Mouse (Mus musculus): ENCODE data around the gene 4930452B06Rik. TPM values are rescaled to one million over a fixed set of nuclear protein-coding genes. Genes with fewer than 3 reads are reported as not detected.

The 4930452B06Rik gene
- polyA plus RNA-seq, 1 experiment from 2014 or later = 8.4 TPM

- Histone ChIP-seq H3K4me1 (replicated peaks; ENCODE audit: insufficient read depth, low read length) (no peaks in the 10 kb centered on the region), H3K4me3 (replicated peaks; ENCODE audit: low read depth, low read length) (no peak overlapping the region), H3K9me3 (replicated peaks; ENCODE audit: low read length) (no peaks in the 10 kb centered on the region), H3K9ac (ENCODE audit: low read depth, low read length) (no peak overlapping the region), H3K36me3 (ENCODE audit: insufficient read depth, low read length) (no peaks in the 10 kb centered on the region), H3K27ac (no peak overlapping the region), H3K27me3 (ENCODE audit: insufficient read depth, low read length) (no peaks in the 10 kb centered on the region), H3K4me2 (ENCODE audit: low read length) (no peak overlapping the region)
- TF ChIP-seq CTCF (IDR thresholded peaks at IDR 0.05; ENCODE audit: low read depth) = no peak
- ATAC-seq (replicated peaks; ENCODE audit: low FRiP score, low read depth) (no peak), DNase-seq (ENCODE audit: low spot score) (no peak)
Observed at GRCm38 (mm10) chr14:8508669-8509068, 157.4 kb downstream of the 4930452B06Rik start.

- ATAC-seq (replicated peaks; ENCODE audit: low FRiP score, low read depth) (no peak), DNase-seq (ENCODE audit: low spot score) (no peak)
- WGBS = 93% methylated on average over 2 of the region's 2 CpGs
- Histone ChIP-seq H3K4me2 (ENCODE audit: low read length) (no peak overlapping the region), H3K27ac (no peak overlapping the region), H3K4me3 (replicated peaks; ENCODE audit: low read depth, low read length) (no peak overlapping the region), H3K9ac (ENCODE audit: low read depth, low read length) (no peak overlapping the region), H3K4me1 (replicated peaks; ENCODE audit: insufficient read depth, low read length) (no peaks in the 10 kb centered on the region), H3K36me3 (ENCODE audit: insufficient read depth, low read length) (no peaks in the 10 kb centered on the region), H3K27me3 (ENCODE audit: insufficient read depth, low read length) (no peaks in the 10 kb centered on the region), H3K9me3 (replicated peaks; ENCODE audit: low read length) (no peaks in the 10 kb centered on the region)
- no peak for TF ChIP-seq CTCF (IDR thresholded peaks at IDR 0.05; ENCODE audit: low read depth)
Observed at GRCm38 (mm10) chr14:8504206-8504605, 161.8 kb downstream of the 4930452B06Rik start.

GRCm38 (mm10) chr14:8503345-8503744, 162.7 kb downstream of the 4930452B06Rik start:
- no peak for TF ChIP-seq CTCF (IDR thresholded peaks at IDR 0.05; ENCODE audit: low read depth)
- DNase-seq (ENCODE audit: low spot score) = no peak
- 95% methylated on average over 3 of the region's 3 CpGs for WGBS
- no peak overlapping the region for H3K4me3 ChIP-seq (replicated peaks; ENCODE audit: low read depth, low read length)
- ATAC-seq (replicated peaks; ENCODE audit: low FRiP score, low read depth) = no peak
- no peaks in the 10 kb centered on the region for H3K27me3 ChIP-seq (ENCODE audit: insufficient read depth, low read length)
- H3K27ac ChIP-seq = no peak overlapping the region
- H3K9me3 ChIP-seq (replicated peaks; ENCODE audit: low read length) = no peaks in the 10 kb centered on the region
- no peaks in the 10 kb centered on the region for H3K36me3 ChIP-seq (ENCODE audit: insufficient read depth, low read length)
- H3K9ac ChIP-seq (ENCODE audit: low read depth, low read length) = no peak overlapping the region
- H3K4me2 ChIP-seq (ENCODE audit: low read length) = no peak overlapping the region
- no peaks in the 10 kb centered on the region for H3K4me1 ChIP-seq (replicated peaks; ENCODE audit: insufficient read depth, low read length)

GRCm38 (mm10) chr14:8502496-8502895, 163.5 kb downstream of the 4930452B06Rik start:
- Histone ChIP-seq H3K9ac (ENCODE audit: low read depth, low read length) (no peak overlapping the region), H3K4me3 (replicated peaks; ENCODE audit: low read depth, low read length) (no peak overlapping the region), H3K9me3 (replicated peaks; ENCODE audit: low read length) (no peaks in the 10 kb centered on the region), H3K4me2 (ENCODE audit: low read length) (no peak overlapping the region), H3K27ac (no peak overlapping the region), H3K4me1 (replicated peaks; ENCODE audit: insufficient read depth, low read length) (no peaks in the 10 kb centered on the region), H3K27me3 (ENCODE audit: insufficient read depth, low read length) (no peaks in the 10 kb centered on the region), H3K36me3 (ENCODE audit: insufficient read depth, low read length) (no peaks in the 10 kb centered on the region)
- no peak for TF ChIP-seq CTCF (IDR thresholded peaks at IDR 0.05; ENCODE audit: low read depth)
- ATAC-seq (replicated peaks; ENCODE audit: low FRiP score, low read depth) = no peak
- no peak for DNase-seq (ENCODE audit: low spot score)
- WGBS = 88% methylated on average over 5 of the region's 5 CpGs

- no peak for DNase-seq (ENCODE audit: low spot score)
- ATAC-seq (replicated peaks; ENCODE audit: low FRiP score, low read depth) = no peak
Observed at GRCm38 (mm10) chr14:8495691-8496090, 170.3 kb downstream of the 4930452B06Rik start.

GRCm38 (mm10) chr14:8494952-8495351, 171.1 kb downstream of the 4930452B06Rik start:
- Histone ChIP-seq H3K4me2 (ENCODE audit: low read length) (no peak overlapping the region), H3K9me3 (replicated peaks; ENCODE audit: low read length) (no peaks in the 10 kb centered on the region), H3K27ac (no peak overlapping the region), H3K36me3 (ENCODE audit: insufficient read depth, low read length) (no peaks in the 10 kb centered on the region), H3K4me3 (replicated peaks; ENCODE audit: low read depth, low read length) (no peak overlapping the region), H3K27me3 (ENCODE audit: insufficient read depth, low read length) (no peaks in the 10 kb centered on the region), H3K9ac (ENCODE audit: low read depth, low read length) (no peak overlapping the region), H3K4me1 (replicated peaks; ENCODE audit: insufficient read depth, low read length) (no peaks in the 10 kb centered on the region)
- TF ChIP-seq CTCF (IDR thresholded peaks at IDR 0.05; ENCODE audit: low read depth) = no peak
- WGBS = 78% methylated on average over 4 of the region's 4 CpGs
- DNase-seq (ENCODE audit: low spot score) (no peak), ATAC-seq (replicated peaks; ENCODE audit: low FRiP score, low read depth) (no peak)

More at GRCm38 (mm10) chr14:8495691-8496090, 170.3 kb downstream of the 4930452B06Rik start:
- no peaks in the 10 kb centered on the region for H3K36me3 ChIP-seq (ENCODE audit: insufficient read depth, low read length)
- H3K27ac ChIP-seq = no peak overlapping the region
- no peak overlapping the region for H3K4me2 ChIP-seq (ENCODE audit: low read length)
- H3K4me3 ChIP-seq (replicated peaks; ENCODE audit: low read depth, low read length) = no peak overlapping the region
- 82% methylated on average over 2 of the region's 2 CpGs for WGBS
- no peak for TF ChIP-seq CTCF (IDR thresholded peaks at IDR 0.05; ENCODE audit: low read depth)
- H3K4me1 ChIP-seq (replicated peaks; ENCODE audit: insufficient read depth, low read length) = no peaks in the 10 kb centered on the region
- no peak overlapping the region for H3K9ac ChIP-seq (ENCODE audit: low read depth, low read length)
- H3K9me3 ChIP-seq (replicated peaks; ENCODE audit: low read length) = no peaks in the 10 kb centered on the region
- H3K27me3 ChIP-seq (ENCODE audit: insufficient read depth, low read length) = no peaks in the 10 kb centered on the region

GRCm38 (mm10) chr14:8494260-8494659, 171.8 kb downstream of the 4930452B06Rik start:
- H3K27me3 ChIP-seq (ENCODE audit: insufficient read depth, low read length) = no peaks in the 10 kb centered on the region
- no peak overlapping the region for H3K4me2 ChIP-seq (ENCODE audit: low read length)
- TF ChIP-seq CTCF (IDR thresholded peaks at IDR 0.05; ENCODE audit: low read depth) = no peak
- DNase-seq (ENCODE audit: low spot score) (no peak), ATAC-seq (replicated peaks; ENCODE audit: low FRiP score, low read depth) (no peak)
- H3K27ac ChIP-seq = no peak overlapping the region
- H3K4me1 ChIP-seq (replicated peaks; ENCODE audit: insufficient read depth, low read length) = no peaks in the 10 kb centered on the region
- H3K9me3 ChIP-seq (replicated peaks; ENCODE audit: low read length) = no peaks in the 10 kb centered on the region
- H3K4me3 ChIP-seq (replicated peaks; ENCODE audit: low read depth, low read length) = no peak overlapping the region
- H3K36me3 ChIP-seq (ENCODE audit: insufficient read depth, low read length) = no peaks in the 10 kb centered on the region
- H3K9ac ChIP-seq (ENCODE audit: low read depth, low read length) = no peak overlapping the region
- 76% methylated on average over 1 of the region's 1 CpGs for WGBS

Measured in kidney, postnatal 0 days (tissue).